Mouse (Mus musculus): ENCODE data around the gene Mgat4b. TPM values are rescaled to one million over a fixed set of nuclear protein-coding genes. Genes with fewer than 3 reads are reported as not detected.

The Mgat4b gene
- total RNA-seq, 1 experiment from 2014 or later = 16.4 TPM

DNA sequence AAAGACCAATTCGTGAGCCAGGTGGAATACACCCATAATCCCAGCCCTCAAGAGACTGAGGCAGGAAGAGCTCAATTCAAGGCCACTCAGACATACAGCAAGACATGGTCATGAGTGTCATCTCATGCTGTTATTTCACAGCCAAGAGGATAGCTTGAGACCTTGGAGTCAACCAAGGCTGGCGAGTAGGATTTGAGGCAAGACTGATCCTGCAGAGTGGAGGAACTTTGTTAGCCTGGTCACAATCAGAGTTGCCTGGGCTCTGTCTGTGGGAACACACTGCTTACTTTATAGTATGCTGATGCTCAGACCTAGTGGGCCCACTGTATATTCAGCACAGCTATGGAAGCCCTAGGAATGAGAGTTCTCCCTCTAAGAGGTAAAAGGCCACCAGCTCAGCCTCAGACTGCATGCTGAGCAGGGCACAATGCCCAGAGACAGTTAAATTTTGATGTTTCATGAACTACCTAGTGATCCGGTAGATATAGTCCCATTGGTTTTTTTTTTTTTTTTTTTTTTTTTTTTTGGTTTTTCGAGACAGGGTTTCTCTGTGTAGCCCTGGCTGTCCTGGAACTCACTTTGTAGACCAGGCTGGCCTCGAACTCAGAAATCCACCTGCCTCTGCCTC is 12.4 kb upstream of the Mgat4b start:
- no peak for ATAC-seq (replicated peaks; ENCODE audit: low read depth, poor library complexity, severe bottlenecking)

GRCm38 (mm10) chr11:50198916-50199315 is 11.8 kb upstream of the Mgat4b start:
- no peak for ATAC-seq (replicated peaks; ENCODE audit: low read depth, poor library complexity, severe bottlenecking)

- ATAC-seq (replicated peaks; ENCODE audit: low read depth, poor library complexity, severe bottlenecking) = peak; percentile 53; the same call in 1 of the 2 replicates
Observed at GRCm38 (mm10) chr11:50200613-50201012, 10.1 kb upstream of the Mgat4b start.

DNA sequence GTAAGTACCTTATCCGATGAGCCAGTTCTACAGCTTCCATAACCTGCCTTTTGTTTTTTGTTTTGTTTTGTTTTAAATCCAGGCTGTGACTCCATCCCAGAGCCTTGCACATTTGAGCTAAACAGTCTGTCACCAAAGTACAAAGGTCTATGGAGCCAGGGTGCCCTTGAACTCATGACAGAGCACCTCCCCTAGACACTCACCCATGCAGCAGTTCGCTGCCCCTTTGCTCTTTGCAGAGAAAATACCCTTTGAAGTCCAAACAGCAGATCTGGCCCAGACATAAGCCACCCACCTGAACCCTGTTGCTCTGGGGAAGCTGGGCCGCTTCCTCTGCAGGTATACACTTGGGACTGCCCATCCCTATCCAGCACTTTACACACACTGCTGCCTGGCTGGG is 9.1 kb upstream of the Mgat4b start:
- no peak for ATAC-seq (replicated peaks; ENCODE audit: low read depth, poor library complexity, severe bottlenecking)

DNA sequence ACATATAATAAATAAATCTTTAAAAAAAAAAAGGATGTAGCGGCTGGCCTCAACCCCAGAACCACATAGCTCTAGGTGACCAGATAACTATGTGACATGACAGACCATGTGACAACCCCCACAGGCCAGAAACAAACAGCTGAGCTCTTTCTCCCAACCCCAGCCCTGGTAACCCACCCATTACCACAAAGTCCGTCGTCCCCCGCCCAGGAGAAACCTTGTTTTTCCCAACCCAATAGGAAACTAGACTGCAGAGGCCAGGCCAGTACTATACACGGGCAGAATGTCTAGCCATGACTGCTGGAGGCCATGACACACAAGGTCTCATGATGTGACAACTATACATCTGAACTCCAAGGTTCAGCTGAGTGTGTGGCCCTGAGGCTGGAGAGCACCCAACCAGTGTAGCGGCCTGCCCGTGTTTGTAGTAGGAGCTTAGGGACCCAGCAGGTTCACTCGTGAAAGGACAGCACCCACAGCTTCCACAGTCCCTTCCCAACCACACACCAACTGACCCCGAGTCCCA is 7.3 kb upstream of the Mgat4b start:
- no peak for ATAC-seq (replicated peaks; ENCODE audit: low read depth, poor library complexity, severe bottlenecking)

DNA sequence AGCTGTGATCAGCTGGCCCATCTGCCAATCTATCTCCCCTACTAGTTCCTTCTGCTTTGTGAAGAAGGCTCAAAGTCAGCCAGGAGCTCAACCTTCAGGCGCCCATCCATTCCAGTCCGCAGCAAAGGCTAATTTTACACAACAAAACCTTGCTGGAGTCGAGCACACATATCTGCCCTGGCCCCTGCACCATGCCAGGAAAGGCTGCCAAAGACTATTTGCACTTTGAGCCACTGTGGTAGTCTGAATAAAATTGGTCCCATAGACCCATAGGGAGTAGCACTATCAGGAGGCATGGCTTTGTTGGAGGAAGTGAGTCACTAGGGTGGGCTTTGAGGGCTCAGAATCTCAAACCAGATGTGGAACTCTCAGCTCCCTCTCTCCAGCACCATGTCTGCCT is 5.3 kb upstream of the Mgat4b start:
- ATAC-seq (replicated peaks; ENCODE audit: low read depth, poor library complexity, severe bottlenecking) = no peak

DNA sequence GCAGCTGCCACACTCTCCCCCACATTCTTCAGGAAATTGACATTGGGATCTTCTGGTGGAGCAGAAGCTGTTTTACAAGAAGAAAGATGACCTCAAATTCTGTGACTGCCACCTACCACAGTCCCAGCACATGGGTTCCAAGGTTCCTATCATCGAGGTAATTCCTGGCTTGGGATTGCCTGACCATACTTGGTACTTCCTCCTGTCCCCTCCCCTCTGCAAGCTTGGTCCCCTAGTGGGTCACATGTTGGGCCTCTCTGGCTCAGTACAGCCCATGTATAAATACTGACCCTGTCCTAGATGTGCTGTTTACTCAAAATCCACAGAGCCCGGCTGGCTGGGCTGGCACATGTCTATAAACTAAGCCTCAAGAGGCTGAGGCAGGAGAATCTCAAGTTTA is 4.7 kb upstream of the Mgat4b start:
- no peak for ATAC-seq (replicated peaks; ENCODE audit: low read depth, poor library complexity, severe bottlenecking)

DNA sequence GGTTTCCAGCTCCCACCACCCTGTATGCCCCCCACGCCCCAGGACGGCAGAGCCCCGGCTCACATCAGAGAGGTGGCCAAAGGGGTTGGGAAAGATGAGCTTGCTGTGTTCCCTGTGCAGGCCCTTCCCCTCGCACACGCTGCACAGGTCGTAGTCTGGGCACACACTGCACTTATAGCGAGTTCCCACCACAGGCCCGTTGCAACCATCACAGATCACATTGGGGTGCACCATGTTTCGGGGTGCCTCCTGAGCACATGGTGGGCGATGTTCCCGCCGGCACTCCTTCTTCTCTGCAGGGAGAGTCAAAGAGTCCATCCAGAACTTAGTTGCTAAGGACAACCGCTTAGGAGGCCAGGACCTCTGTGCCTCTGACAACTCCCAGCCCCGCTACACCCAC is 3.3 kb upstream of the Mgat4b start:
- no peak for ATAC-seq (replicated peaks; ENCODE audit: low read depth, poor library complexity, severe bottlenecking)

GRCm38 (mm10) chr11:50208039-50208438 is 2.7 kb upstream of the Mgat4b start:
- ATAC-seq (replicated peaks; ENCODE audit: low read depth, poor library complexity, severe bottlenecking) = no peak

DNA sequence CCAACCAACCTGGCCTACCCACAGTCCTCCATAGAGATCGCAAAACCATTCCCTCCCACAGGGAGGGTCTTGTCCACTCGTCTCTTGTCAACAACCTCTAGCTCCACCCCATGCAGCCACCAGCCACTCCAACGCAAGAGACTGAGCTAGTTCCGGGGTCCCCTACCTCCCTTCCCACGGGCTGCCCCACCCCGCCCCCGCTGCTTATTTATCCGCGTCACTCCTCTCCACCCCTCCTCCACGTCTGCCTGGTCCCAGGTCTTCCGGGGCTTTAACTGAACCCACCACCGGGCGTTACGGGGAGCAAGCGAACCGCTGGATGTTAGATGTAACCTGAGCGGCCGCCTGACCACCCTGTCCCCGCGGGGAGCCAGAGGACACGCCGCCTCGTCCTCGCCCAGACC is 587 bp upstream of the Mgat4b start:
- peak; percentile 88 for ATAC-seq (replicated peaks; ENCODE audit: low read depth, poor library complexity, severe bottlenecking)

- ATAC-seq (replicated peaks; ENCODE audit: low read depth, poor library complexity, severe bottlenecking) = no peak
Observed at GRCm38 (mm10) chr11:50211322-50212059, 801 bp downstream of the Mgat4b start.

DNA sequence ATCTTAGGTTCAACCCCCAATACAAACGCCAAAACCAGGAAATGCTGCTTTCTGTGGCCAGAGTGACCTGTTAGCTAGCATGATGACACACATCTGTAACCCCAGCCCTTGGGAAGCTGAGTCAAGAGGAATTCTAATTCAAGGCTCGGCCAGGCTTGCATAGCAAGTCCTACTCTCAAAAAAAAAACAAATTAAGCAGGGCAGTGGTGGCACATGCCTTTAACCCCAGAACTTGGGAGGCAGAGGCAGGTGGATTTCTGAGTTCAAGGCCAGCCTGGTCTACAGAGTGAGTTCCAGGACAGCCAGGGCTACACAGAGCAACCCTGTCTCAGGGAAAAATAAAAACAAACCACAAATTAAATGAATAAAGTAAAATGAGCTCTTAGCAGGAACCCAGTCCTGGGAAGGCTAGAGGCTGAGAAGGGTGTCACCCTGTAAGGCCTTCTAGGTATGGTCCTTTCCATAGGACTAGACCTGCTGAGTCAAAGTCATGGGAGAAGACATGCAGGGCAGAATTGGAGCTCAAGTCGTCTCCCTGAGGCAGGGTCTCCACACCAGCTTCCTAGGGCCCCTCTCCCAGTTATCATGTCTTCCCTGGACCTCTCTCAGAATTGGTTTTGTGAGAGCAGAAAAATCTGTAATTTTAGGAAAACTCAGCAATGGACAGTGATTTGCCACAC is 1.5 kb downstream of the Mgat4b start:
- ATAC-seq (replicated peaks; ENCODE audit: low read depth, poor library complexity, severe bottlenecking) = no peak

GRCm38 (mm10) chr11:50212848-50213758 is 2.4 kb downstream of the Mgat4b start:
- no peak for ATAC-seq (replicated peaks; ENCODE audit: low read depth, poor library complexity, severe bottlenecking)

- no peak for ATAC-seq (replicated peaks; ENCODE audit: low read depth, poor library complexity, severe bottlenecking)
Observed at GRCm38 (mm10) chr11:50214631-50215030, 3.9 kb downstream of the Mgat4b start.

DNA sequence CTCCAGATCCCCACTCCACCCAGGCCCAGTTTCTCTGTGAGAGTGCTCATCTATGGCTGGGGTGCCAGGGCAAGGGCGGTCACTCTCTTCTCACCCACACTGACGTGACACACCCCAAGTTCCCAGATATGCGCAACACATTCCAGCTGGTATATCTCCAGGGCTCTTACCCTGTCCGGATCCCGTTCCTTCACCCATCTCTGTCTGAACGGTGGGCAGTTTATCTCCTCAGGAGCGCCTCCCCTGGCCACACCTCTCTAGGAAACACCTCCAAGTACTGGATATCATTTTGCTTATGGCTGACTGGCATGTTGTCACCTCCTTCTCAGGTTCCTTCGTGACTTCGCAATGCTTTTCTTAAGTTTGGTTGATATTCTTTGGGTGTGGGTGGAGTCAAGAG is 4.9 kb downstream of the Mgat4b start:
- no peak for ATAC-seq (replicated peaks; ENCODE audit: low read depth, poor library complexity, severe bottlenecking)

DNA sequence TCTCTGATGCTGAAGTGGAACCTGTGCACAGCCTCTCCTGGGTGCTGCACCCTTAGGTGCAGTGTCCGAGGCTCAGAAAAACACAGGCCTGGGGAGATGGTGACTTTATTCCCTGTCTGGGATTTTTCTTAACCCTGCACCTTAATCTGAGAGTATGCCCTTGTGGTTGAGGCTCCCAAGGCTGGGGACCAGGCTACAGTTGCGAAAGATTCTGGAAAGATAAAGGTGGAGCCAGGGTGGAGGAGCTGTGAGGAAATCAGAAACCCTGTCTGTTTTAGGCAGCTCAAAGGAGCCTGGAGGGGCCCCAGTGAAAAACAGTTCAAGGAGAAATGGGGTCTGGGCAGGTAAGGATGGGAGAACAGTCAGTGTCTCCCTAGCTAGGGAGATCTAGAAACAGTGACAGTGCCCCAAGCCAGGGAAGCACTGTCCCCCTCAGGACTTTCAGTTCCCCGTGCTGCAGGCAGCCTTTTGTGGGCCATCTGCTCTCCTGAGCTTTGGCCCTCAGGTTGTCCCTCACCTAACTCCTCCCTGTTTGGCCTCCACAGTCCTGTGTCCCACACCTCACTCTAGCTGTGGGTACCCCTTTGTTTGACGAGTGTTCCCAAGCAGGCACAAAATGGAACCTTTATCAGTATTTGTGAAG is 6.2 kb downstream of the Mgat4b start:
- no peak for ATAC-seq (replicated peaks; ENCODE audit: low read depth, poor library complexity, severe bottlenecking)

GRCm38 (mm10) chr11:50217811-50218210 is 7.1 kb downstream of the Mgat4b start:
- ATAC-seq (replicated peaks; ENCODE audit: low read depth, poor library complexity, severe bottlenecking) = no peak

- no peak for ATAC-seq (replicated peaks; ENCODE audit: low read depth, poor library complexity, severe bottlenecking)
Observed at GRCm38 (mm10) chr11:50219833-50220232, 9.1 kb downstream of the Mgat4b start.

DNA sequence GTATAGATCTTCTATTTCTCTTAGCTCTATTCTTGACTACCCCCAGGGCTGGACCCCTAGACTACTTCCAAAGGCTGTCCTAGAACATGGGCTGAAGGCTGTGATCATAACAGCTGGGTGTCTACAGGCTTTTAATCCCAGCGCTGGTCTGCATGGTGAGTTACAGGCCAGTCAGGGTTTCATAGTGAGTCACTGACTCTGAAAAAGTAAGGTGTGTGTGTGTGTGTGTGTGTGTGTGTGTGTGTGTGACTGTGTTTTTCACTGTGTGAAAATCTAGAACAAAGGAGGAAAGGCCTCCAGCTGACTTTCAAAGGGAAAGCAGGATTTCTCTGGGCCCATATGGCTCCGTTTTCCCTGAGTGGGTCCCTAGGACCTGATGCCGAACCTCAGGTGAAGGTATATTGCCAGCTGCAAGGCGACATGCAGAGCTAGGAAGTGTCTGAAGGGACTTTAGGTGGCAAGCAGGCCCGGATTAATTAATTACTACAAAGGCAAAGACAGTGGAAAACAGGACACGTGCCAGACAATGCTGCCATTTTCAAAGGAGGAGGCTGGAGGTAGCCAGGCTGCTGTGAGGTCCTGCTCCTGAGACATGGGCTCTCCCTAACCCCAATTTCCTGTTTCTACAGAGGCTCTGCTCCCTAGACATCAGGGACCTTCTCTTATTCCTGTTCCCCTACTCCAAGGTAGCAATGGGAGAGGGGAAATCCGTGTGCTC is 12.0 kb downstream of the Mgat4b start:
- no peak for ATAC-seq (replicated peaks; ENCODE audit: low read depth, poor library complexity, severe bottlenecking)

Data from common myeloid progenitor, adult 5-6 weeks (primary cell).